Mouse (Mus musculus): Measurements from ENCODE around the gene Phc1. TPM values are rescaled to one million over a fixed set of nuclear protein-coding genes. Genes with fewer than 3 reads are reported as not detected.

The Phc1 gene
- polyA plus RNA-seq, 1 experiment = 15.5 TPM

DNA sequence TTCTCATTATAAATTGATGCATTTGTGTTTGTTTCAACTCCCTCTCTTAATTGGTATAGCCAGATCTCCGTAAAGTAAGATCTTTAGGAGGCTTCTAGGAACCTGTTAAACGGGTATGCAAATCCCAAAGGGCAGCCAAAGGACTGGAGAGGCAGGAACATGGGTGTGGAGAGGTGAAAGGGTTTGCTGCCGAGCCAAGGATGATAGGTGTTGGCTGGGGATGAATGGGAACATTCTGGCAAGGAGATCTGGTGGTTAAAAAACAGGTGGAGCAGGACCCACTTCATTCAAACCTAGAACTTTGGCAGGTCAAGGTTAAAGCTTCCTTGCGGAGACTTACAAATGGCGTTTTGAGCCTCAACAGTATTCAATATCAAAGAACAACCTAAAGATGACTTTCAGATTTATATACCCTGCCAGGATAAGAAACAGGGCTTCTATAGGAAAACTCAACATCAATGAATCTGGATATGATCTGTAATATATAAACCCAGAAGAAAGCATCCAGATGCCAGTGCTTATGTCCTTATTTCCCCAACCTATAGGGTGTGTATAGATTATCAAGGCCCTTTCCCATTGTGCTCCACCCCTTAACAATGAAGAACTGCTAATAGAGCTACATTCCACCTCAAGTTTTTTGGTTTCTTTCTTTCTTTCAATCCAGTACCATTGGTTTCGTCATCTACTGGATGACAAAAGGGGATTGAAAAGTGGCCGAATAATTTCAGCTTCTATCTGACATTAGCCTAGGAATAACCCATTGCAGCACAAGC is 863 bp upstream of the Phc1 start:
- peak overlapping the region; percentile 93 for H3K4me2 ChIP-seq (ENCODE audit: low read depth)

DNA sequence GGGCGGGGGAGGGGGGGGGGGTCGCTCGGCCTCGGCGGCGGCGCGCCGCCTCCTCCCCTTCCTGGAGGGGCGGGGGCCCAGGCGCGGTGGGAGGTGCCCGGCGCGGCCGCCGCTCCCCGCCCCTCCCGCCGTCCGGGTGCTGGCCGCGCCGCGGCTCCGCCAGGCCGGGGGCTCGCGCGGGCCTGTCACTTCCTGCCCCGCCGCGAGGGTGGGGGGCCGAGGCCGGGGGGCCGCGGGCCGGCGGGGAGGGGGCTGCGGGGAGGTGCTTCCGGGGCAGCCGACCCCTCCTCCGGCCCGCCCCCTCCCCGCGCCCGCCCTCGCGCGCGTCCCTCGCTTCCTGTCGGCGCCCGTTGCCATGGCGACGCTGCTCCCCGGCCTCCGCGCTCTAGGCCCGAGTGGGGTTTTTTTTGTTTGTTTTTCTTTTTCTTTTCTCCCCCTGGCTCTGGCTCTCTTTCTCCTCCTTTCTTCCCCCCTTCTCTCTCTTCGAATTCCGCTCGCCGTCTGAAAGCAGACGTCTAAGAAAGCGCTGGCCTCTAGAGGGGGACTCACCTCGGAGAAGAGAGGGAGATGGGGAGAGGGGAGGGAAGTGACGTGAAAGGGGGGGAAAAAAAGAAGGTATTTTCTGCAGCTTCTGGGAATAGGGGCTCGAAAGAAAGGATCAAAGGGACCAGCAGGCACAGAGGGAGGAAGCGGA is 566 bp downstream of the Phc1 start:
- H3K79me2 ChIP-seq (ENCODE audit: control insufficient read depth, insufficient read depth) = no peaks in the 10 kb centered on the region
- peak overlapping the region; percentile 42 for H3K4me3 ChIP-seq
- peak overlapping the region; percentile 35 for H3ac ChIP-seq (ENCODE audit: control insufficient read depth, insufficient read length)
- H3K27me3 ChIP-seq (ENCODE audit: control insufficient read depth, insufficient read depth, insufficient read length) = no peaks in the 10 kb centered on the region
- peak overlapping the region; percentile 93 for H3K4me2 ChIP-seq (ENCODE audit: low read depth)
- TF ChIP-seq MYOD1 (IDR thresholded peaks at IDR 0.05; ENCODE audit: control insufficient read depth in 1 of 3, insufficient read length in 2 of 3, low read depth in 2 of 3) (peak in 1 of 3 experiments; percentile 4), USF1 (IDR thresholded peaks at IDR 0.05; ENCODE audit: low read depth) (no peak)
- no peaks in the 10 kb centered on the region for H3K36me3 ChIP-seq (ENCODE audit: control insufficient read depth, insufficient read depth)

More for the DNA sequence above, 863 bp upstream of the Phc1 start:
- Histone ChIP-seq H3K27me3 (ENCODE audit: control insufficient read depth, insufficient read depth, insufficient read length) (no peaks in the 10 kb centered on the region), H3ac (ENCODE audit: control insufficient read depth, insufficient read length) (no peak overlapping the region), H3K36me3 (ENCODE audit: control insufficient read depth, insufficient read depth) (no peaks in the 10 kb centered on the region), H3K4me3 (peak overlapping the region; percentile 42), H3K79me2 (ENCODE audit: control insufficient read depth, insufficient read depth) (no peaks in the 10 kb centered on the region)
- TF ChIP-seq SRF (IDR thresholded peaks at IDR 0.05; ENCODE audit: control insufficient read depth, insufficient read length, low read depth) (no peak), MYOD1 (IDR thresholded peaks at IDR 0.05; ENCODE audit: control insufficient read depth in 1 of 3, insufficient read length in 2 of 3, low read depth in 2 of 3) (no peak), POLR2A (IDR thresholded peaks at IDR 0.05; ENCODE audit: insufficient read length, low read depth) (no peak), MAX (IDR thresholded peaks at IDR 0.05; ENCODE audit: low read depth) (no peak), USF1 (IDR thresholded peaks at IDR 0.05; ENCODE audit: low read depth) (no peak), POLR2AphosphoS2 (IDR thresholded peaks at IDR 0.05; ENCODE audit: insufficient read length, low read depth) (no peak), REST (IDR thresholded peaks at IDR 0.05; ENCODE audit: insufficient read depth, insufficient read length) (no peak), TCF12 (IDR thresholded peaks at IDR 0.05; ENCODE audit: insufficient read depth, poor library complexity, severe bottlenecking) (no peak), CEBPB (IDR thresholded peaks at IDR 0.05; ENCODE audit: insufficient read depth, poor library complexity, severe bottlenecking) (no peak), E2F4 (IDR thresholded peaks at IDR 0.05; ENCODE audit: insufficient read depth) (no peak), MYOG (IDR thresholded peaks at IDR 0.05; ENCODE audit: control insufficient read depth in 1 of 3, insufficient read depth in 1 of 3, insufficient read length in 2 of 3, low read depth in 2 of 3) (no peak), TCF3 (IDR thresholded peaks at IDR 0.05; ENCODE audit: insufficient read length, low read depth) (no peak)

DNA sequence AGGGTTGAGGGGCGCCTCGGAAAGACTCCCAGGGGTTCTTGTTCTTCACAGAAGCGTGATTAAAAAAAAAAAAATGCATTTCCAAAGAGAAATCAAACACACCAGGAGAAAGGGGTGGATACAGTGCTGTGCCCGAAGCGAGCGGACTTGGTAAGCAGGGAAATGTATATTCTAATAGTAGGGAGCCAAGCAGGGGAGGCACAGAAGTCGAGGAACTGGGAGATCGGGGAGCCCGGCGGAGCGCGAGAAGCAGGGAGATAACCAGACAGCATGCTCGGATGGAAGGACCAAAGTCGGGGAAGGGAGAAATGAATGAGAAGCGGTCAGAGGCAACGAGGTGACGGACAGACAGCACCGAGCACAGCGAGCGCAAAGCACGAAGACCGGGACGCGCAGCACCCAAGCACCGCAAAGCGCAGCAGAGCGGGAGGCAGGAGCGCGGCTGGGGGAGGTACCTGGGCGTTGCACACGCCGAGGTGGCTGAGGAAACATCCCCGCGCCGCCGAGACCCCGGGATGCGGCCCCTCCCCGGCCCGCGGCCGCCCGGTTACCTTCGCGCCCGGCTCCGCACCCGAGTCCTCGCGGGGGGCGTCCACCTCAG is 1.2 kb downstream of the Phc1 start:
- Histone ChIP-seq H3K4me2 (ENCODE audit: low read depth) (peak overlapping the region; percentile 85), H3ac (ENCODE audit: control insufficient read depth, insufficient read length) (peak overlapping the region; percentile 35), H3K27me3 (ENCODE audit: control insufficient read depth, insufficient read depth, insufficient read length) (no peaks in the 10 kb centered on the region), H3K79me2 (ENCODE audit: control insufficient read depth, insufficient read depth) (no peaks in the 10 kb centered on the region), H3K4me3 (peak overlapping the region; percentile 42), H3K36me3 (ENCODE audit: control insufficient read depth, insufficient read depth) (peaks cover 2% of the 10 kb centered on the region)
- TF ChIP-seq SRF (IDR thresholded peaks at IDR 0.05; ENCODE audit: control insufficient read depth, insufficient read length, low read depth) (no peak), POLR2A (IDR thresholded peaks at IDR 0.05; ENCODE audit: insufficient read length, low read depth) (peak; percentile 45), E2F4 (IDR thresholded peaks at IDR 0.05; ENCODE audit: insufficient read depth) (no peak), CEBPB (IDR thresholded peaks at IDR 0.05; ENCODE audit: insufficient read depth, poor library complexity, severe bottlenecking) (no peak), MYOD1 (IDR thresholded peaks at IDR 0.05; ENCODE audit: control insufficient read depth in 1 of 3, insufficient read length in 2 of 3, low read depth in 2 of 3) (no peak), REST (IDR thresholded peaks at IDR 0.05; ENCODE audit: insufficient read depth, insufficient read length) (no peak), USF1 (IDR thresholded peaks at IDR 0.05; ENCODE audit: low read depth) (no peak), TCF3 (IDR thresholded peaks at IDR 0.05; ENCODE audit: insufficient read length, low read depth) (no peak)

DNA sequence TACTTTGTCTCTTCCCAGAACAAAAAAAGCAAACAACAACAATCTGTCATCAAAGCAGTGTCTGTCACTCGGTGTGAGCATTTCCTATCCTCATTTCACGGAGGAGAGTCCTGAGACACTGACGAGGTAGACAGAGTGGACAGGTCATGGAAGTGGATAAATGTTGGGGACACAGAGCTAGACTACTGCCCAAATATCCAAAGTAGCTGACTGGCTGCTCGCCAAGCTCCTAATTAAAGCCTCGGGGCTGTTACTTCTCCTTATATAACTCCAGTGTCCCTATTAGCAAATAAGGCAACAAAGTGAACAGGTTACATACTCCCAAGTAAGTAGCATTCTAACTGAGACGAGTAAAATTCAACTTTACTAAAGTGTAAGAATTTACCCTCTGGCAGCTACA is 2.8 kb downstream of the Phc1 start:
- H3K36me3 ChIP-seq (ENCODE audit: control insufficient read depth, insufficient read depth) = peaks cover 13% of the 10 kb centered on the region
- TF ChIP-seq MYOD1 (IDR thresholded peaks at IDR 0.05; ENCODE audit: control insufficient read depth in 1 of 3, insufficient read length in 2 of 3, low read depth in 2 of 3) (no peak), POLR2AphosphoS2 (IDR thresholded peaks at IDR 0.05; ENCODE audit: insufficient read length, low read depth) (no peak), TCF12 (IDR thresholded peaks at IDR 0.05; ENCODE audit: insufficient read depth, poor library complexity, severe bottlenecking) (no peak), REST (IDR thresholded peaks at IDR 0.05; ENCODE audit: insufficient read depth, insufficient read length) (no peak), POLR2A (IDR thresholded peaks at IDR 0.05; ENCODE audit: insufficient read length, low read depth) (no peak), E2F4 (IDR thresholded peaks at IDR 0.05; ENCODE audit: insufficient read depth) (no peak), MAX (IDR thresholded peaks at IDR 0.05; ENCODE audit: low read depth) (no peak), CEBPB (IDR thresholded peaks at IDR 0.05; ENCODE audit: insufficient read depth, poor library complexity, severe bottlenecking) (no peak), TCF3 (IDR thresholded peaks at IDR 0.05; ENCODE audit: insufficient read length, low read depth) (no peak), USF1 (IDR thresholded peaks at IDR 0.05; ENCODE audit: low read depth) (no peak), MYOG (IDR thresholded peaks at IDR 0.05; ENCODE audit: control insufficient read depth in 1 of 3, insufficient read depth in 1 of 3, insufficient read length in 2 of 3, low read depth in 2 of 3) (no peak), SRF (IDR thresholded peaks at IDR 0.05; ENCODE audit: control insufficient read depth, insufficient read length, low read depth) (no peak)
- no peak overlapping the region for H3K4me2 ChIP-seq (ENCODE audit: low read depth)
- H3ac ChIP-seq (ENCODE audit: control insufficient read depth, insufficient read length) = no peak overlapping the region
- no peak overlapping the region for H3K4me3 ChIP-seq
- H3K27me3 ChIP-seq (ENCODE audit: control insufficient read depth, insufficient read depth, insufficient read length) = no peaks in the 10 kb centered on the region
- H3K79me2 ChIP-seq (ENCODE audit: control insufficient read depth, insufficient read depth) = no peaks in the 10 kb centered on the region

Measured in myocyte (in vitro differentiated cells).